Mouse (Mus musculus): Measurements from ENCODE around the gene Ifit3.
A peak's percentile ranks its signal among the peaks of the same experiment; 100 is the strongest.
"Not testable (repeated sequence)": the region's sequence is repeated elsewhere in the genome, so short reads cannot be mapped to it uniquely, and the experiment has no call there.

The Ifit3 gene

DNA sequence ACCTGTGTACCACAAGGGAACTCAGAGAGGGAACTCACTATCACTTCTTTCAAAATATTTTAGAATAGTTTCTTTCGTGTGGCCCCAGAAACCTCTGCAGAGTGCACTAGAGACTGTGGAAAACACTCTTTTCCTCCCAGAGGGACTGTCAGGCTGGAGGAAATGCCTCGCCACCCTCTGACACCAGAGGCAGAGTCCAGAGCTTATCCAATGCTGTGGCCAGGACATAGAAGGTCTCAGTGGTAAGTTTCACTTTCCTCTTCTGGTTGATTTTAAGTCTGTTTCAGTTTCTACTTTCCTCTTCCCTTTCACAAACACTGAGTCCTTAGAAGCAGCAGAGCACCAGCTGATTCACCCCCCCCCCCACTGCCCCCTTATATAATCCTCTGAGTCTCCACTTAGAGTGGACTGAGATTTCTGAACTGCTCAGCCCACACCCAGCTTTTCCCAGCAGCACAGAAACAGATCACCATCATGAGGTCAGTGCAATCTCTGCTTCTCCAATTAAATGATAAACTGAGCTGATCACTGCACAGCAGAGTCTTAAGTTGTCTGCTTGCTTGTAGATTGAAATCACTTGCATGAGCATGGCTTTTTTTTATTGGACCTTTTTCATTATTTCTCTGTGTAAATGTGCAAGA is at the start of gene Ifit3:
TSS of gene Ifit3 (plus strand) at position 406 of the 641 bp plus-strand sequence.
- DNase-seq (ENCODE audit: low spot score in 2 of 2): not testable (repeated sequence)

DNA sequence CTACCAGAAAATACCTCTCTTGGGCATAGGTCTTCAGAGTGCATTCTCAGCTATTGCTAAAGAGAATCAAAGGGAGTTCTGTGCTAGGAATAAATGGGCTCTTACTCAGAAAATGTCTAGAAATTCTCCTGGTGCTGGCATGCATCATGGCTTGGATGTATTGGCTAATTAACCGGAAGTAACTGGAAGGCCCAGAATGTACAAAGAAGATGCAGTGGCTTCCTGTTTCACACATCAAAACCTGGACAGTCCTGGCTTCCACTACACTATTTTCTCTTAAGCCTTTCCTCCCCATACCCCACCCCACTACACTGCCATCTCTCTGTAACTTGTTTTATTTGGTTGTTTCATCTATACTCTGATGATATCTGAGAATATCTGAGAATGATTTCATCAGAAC is 43.9 kb upstream of the Ifit3 start:
- DNase-seq (ENCODE audit: low spot score in 2 of 2): no peak

GRCm38 (mm10) chr19:34546211-34546610 is 37.1 kb upstream of the Ifit3 start:
- DNase-seq (ENCODE audit: low spot score in 2 of 2): no peak

GRCm38 (mm10) chr19:34547976-34548375 is 35.4 kb upstream of the Ifit3 start:
- DNase-seq (ENCODE audit: low spot score in 2 of 2): peak; percentile 43 to 61

GRCm38 (mm10) chr19:34550205-34550533 is 33.2 kb upstream of the Ifit3 start:
- no peak for DNase-seq (ENCODE audit: low spot score in 2 of 2)

DNA sequence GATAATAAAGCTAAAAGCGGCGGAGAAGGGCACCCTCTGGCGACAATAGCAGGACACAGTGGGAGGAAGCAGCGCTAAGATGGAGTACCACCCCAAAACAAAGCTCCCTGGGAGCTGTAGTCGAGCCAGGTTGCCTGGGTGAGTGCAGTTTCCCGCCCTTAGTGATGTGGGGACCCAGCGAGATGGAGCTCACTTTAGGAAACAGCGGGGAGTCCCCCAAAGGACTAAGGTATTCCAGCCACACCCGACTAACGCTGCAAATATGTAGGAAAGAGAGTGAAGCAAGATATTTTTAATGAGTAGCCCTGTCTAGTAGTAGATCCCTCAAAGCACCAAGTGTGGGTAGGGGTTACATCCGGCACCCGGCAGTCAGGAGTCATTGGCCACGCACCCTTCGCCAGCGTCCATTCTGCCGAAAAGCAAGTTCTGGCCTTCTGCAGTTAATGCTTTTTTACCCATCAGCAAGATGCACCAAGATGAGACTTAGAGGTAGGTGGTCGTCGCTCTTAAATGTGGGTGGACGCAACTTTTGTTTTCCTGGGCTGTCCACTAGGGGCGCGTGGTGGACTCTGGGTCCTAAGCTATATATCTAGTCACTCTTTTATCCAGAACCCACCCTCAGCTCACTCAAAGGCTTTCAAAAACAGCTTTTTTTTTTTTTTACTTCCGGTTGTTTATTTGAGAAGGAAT is 32.7 kb upstream of the Ifit3 start, which contains the start of gene Ifit2:
TSS of gene Ifit2 (plus strand) at position 161 of the 690 bp plus-strand sequence.
- DNase-seq (ENCODE audit: low spot score in 2 of 2): peak; percentile 26 to 51

- no peak for DNase-seq (ENCODE audit: low spot score in 2 of 2)
Measured at GRCm38 (mm10) chr19:34551981-34552380, 31.4 kb upstream of the Ifit3 start.

GRCm38 (mm10) chr19:34553021-34553420 is 30.3 kb upstream of the Ifit3 start:
- DNase-seq (ENCODE audit: low spot score in 2 of 2): no peak

DNA sequence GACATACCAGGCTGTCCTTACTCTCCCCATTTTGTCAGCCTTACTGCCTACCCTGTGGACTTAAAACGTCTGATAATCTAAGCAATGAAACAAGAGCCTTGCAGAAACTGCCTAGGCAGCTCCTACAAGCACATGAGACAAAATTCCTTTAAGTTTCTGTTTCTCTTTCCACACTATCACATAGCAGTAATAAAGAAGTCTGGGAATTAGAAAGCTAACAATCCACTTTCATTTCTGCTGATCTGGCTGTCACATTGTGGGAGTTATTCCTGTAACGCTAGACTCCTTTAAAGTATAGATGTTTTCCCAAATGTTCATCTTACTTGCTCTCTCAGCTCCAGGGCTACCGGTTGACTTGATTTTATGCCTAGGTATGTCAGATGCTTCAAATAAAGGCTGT is 29.8 kb upstream of the Ifit3 start:
- no peak for DNase-seq (ENCODE audit: low spot score in 2 of 2)

- DNase-seq (ENCODE audit: low spot score in 2 of 2): no peak
Measured at GRCm38 (mm10) chr19:34554061-34554460, 29.3 kb upstream of the Ifit3 start.

DNA sequence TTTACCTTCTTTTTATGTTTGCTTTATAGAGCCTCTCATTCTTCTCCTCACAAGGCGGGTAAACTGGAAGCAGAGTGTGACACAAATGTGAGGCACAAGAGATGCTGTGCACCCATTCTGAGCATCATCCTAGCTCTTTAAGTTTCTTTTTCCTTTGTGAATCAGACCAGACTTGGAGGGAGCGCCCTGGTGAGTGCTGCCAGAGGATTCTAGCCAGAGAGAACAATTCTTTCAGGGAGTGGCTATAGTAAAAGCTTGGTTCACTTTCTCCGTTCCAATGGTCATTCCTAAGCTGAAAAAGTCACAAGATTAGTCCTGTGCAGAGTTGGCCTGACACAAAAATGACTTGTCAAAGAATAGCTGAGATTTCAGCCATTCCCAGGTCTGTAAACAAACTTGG is 26.7 kb upstream of the Ifit3 start:
- peak in 1 of 2 experiments; percentile 29 for DNase-seq (ENCODE audit: low spot score in 2 of 2)

- no peak for DNase-seq (ENCODE audit: low spot score in 2 of 2)
Measured at GRCm38 (mm10) chr19:34562556-34562955, 20.8 kb upstream of the Ifit3 start.

DNA sequence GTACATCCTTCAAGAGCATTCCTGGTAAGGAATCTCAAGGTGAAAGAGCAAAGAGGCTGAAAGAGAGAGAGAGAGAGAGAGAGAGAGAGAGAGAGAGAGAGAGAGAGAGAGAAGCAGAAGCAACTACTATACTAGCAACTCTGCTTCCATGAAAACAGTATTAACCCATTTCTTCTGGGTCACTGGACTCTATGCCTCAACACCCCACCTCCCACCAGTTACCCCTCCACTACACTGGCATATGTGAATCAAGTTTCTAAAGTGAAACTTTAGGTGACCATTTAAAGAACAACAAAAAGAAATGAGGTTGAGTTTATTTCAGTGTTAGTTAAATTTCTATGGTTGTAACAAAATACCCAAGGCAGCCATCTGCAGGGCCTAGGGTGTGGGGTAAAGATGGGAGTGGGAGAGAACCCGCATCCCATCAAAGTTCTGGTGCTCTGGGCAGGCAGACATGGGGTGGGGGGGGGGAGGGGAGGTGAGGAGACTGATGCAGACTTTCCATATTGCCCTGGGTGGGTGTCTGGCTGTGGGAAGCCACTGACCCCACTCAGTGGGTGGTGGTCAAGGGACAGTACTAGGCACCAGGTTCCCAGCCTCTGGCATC is 17.1 kb upstream of the Ifit3 start:
- DNase-seq (ENCODE audit: low spot score in 2 of 2): no peak

DNA sequence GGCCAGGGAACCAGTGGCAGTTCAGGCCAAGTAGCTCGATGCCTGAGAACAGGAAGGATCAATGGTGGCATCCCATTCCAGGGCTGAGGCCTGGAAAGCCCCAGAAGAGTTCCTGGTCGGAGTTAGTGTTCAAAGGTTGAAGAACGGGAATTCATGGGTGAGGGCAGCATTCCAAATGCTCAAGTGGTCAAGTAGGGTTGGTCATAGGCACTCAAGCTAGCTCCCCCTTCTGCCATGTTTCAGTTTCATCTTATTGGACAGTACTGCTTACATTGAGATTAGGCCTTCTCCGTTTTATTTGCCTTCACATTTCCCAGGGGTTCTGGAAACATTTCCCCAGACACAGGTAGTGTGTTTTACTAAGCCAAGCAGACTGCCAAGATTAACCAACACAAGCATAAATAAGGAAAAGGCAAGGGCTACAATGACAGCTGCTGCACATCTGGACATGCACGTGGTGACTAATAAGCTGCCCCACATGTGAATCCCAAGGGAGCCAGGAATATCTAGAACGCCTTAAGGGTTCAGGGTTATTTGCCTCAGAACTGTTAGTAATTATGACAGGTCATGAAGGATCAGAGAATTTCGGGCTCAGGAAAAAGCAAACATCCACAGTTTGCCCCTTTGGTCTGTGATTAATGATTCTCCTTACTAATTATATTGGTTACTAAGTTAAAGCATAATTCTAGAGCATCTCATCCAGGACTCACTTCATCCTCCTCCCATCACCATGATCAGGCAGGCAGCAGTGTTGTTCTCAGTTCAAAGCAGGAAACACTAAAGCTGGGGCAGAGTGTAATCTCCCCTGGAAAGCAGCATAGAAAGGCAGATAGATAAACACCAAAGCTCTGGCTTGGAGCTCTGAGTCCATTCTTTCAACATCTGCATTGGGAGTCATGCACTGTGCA is 14.1 kb upstream of the Ifit3 start:
- no peak for DNase-seq (ENCODE audit: low spot score in 2 of 2)

GRCm38 (mm10) chr19:34569896-34570476 is 13.3 kb upstream of the Ifit3 start:
- DNase-seq (ENCODE audit: low spot score in 2 of 2): no peak

GRCm38 (mm10) chr19:34571080-34571479 is 12.3 kb upstream of the Ifit3 start:
- DNase-seq (ENCODE audit: low spot score in 2 of 2): no peak

DNA sequence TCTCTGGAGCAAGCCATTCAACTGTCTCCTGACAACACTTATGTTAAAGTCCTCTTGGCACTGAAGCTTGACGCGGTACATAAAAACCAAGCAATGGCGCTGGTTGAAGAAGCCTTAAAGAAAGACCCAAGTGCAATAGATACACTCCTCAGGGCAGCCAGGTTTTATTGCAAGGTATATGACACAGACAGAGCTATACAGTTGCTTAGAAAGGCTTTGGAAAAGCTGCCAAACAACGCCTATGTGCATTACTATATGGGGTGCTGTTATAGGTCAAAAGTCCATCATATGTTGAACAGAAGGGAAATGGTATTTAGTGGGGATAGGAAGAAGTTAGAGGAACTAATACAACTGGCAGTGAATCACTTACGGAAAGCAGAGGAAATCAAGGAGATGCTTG is 9.7 kb upstream of the Ifit3 start:
- DNase-seq (ENCODE audit: low spot score in 2 of 2): no peak

GRCm38 (mm10) chr19:34577121-34577520 is 6.2 kb upstream of the Ifit3 start:
- DNase-seq (ENCODE audit: low spot score in 2 of 2): no peak

DNA sequence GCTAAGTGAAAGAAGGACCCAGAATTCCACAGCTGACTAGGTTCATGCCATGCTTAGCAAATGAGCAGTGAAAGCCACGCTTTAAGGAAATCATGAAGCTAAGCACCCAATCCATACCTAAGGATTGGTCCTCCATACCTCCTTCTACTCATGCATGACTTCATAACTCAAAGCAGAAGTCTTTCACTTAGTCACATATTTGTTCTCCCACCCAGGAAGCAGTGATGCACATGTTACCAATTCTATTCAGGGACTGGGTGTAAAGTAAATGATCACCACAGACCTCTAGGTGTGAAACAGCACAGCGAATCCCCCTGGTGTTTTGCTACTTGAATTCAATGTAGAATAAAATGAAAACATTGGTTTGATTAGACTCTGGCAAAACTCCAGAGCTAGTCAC is 635 bp upstream of the Ifit3 start:
- DNase-seq (ENCODE audit: low spot score in 2 of 2): not testable (repeated sequence)

GRCm38 (mm10) chr19:34585740-34586458 is 2.6 kb downstream of the Ifit3 start:
- not testable (repeated sequence) for DNase-seq (ENCODE audit: low spot score in 2 of 2)

Data from urinary bladder, adult 18-20 months (tissue).